Mouse (Mus musculus): ENCODE measurements at regions not wholly inside any gene's neighbourhood (a gene's known extent, or its start where the extent isn't known, plus 50 kb on each side); places are given as distances from the start of the nearest gene placed in this dataset.

DNA sequence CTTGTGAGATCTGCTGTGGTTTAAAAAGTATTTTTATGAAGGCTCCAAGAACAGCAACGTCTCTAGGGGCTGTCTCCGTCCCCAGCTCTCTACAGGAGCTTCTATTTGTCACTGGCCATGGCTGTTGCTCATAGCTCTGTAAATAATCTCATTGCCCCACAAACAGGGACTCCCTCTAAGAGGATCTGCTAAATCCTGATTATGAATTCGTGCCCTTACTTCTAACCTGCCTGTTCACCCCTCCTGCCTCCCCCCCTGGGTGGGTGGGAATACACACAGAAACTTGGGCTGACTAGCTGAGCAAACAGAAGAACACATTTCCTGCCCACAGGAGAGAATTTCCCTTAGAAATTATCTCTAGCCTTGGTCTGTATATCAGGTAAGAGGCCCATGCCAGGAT is 155.9 kb upstream of the Ncam1 start:
- no peak for DNase-seq (ENCODE audit: low read depth, low spot score)

- DNase-seq (ENCODE audit: low read depth, low spot score): no peak
Measured at GRCm38 (mm10) chr9:49950321-49950720, 151.6 kb upstream of the Ncam1 start.

DNA sequence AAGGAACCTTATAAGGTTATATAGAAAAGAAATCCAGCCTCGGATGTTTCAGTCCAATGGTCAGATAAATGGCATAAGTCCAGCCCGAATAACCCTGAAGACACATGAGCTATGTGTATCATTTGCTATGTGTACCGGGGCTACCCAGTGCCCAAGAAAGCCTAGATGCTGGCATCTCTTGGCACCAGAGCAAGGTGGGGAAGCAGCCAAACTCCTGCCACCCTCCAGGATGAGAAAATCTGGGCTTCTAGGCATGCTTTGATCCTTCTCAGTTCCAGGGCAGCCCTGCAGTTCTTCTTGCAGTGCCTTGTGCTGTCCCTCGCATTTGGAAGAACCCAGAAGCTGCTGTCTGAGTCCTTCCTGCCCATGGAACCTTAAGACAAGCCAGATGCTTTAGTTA is 149.8 kb upstream of the Ncam1 start:
- no peak for DNase-seq (ENCODE audit: low read depth, low spot score)

DNA sequence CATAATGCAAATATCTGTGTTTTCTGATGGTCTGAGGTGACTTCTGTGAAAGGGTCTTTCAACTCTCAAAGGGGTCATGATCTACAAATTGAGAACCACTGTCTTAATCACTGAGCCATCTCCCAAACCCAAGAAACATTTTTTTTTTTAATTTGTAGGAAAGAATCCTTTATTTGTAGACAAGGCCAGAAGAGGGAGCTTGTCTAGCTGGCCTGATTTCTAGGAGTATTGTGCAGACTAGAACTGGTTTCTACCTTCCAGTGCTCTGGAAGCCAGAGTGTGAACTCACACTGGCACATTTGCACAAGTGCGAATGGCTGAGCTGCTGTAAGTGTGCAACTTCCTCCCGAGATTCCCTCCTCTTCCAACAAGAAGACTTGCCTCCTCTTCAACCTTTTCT is 148.1 kb upstream of the Ncam1 start:
- no peak for DNase-seq (ENCODE audit: low read depth, low spot score)

DNA sequence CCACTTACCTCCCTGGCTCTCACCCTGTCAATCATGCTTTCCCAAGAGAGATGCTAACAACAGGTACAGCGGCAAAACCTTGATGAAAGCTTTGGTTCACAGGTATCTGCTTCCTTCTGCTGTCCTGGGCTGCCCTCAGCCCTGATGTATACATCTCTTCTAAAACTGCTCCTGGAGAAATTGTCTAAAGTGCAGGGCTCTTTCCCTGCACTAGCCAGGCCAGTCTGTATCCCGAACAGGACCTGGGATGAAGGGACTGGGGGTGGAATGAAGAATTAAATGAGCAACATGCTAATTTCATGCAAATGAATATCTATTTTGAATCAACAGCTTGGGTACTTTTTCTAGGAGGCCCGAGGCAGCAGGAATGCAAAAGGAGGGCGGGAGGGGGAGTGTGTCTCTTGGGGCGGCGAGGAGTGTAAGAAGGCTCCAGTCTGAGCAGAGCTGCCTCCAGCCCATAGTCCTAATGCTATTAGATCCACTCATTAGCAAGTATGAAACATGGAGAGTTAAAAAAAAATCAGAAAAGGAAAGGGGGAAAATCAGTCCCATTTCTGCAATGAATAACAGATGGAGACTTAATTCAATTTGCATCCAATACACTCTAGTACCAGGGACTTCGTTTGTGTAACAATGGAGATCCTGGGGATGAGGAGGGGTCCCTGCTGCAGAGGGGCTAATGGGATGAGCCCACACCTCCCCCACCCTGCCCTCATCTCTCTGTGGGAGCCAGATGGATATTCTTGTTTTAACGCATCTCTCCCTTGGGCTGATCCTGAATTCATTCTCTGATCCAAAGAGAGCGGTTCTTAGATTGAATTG is 137.0 kb upstream of the Ncam1 start:
- no peak for DNase-seq (ENCODE audit: low read depth, low spot score)

DNA sequence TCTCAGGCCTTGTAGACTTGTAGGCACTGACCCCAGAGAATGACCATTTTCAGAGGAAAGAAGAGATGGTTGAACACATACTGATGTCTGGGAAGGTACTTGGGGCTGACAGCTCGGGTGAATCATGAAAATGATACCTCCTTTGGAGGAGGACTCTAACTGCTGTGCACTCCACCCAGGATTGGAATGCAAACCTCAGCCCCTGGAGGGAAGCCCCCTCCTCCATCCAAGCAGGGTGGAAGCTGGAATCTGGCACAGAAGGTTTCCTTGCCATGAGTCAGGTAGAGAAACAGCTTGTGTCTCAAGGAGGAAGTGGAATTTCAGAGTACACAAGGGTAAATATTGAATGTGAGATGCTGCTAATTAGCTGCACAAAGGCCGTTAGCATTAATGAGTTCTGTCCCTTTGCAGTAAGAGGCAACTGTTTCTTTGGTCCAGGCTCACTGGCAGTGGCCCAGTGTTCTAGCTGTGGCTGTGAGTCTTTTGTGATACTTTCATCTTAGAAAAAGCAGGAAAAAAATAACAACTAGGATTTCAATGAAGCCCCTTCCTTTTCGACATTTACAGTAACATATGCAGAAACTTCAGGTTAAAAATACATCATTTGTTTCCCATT is 129.4 kb upstream of the Ncam1 start:
- no peak for DNase-seq (ENCODE audit: low read depth, low spot score)

GRCm38 (mm10) chr9:49927281-49927680 is 128.6 kb upstream of the Ncam1 start:
- DNase-seq (ENCODE audit: low read depth, low spot score): no peak

DNA sequence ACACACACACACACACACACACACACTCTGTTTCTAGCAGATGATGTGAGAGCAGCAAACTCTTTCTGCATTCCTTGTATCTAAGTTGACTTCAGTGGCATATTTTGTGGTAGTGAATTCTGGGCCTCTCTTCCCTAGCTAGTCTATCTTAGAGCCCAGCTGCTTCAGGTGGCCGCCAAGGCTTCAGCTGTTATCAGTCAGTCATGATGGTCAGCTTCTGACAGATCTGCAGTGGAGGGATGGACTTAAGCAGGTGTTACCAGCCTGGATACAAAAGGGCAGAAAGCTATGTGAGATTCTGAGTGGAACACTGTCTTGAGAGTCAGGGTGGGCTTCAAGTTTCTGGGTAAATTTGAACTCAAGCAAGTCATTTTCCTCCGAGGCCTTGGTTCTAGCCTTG is 127.1 kb upstream of the Ncam1 start:
- no peak for DNase-seq (ENCODE audit: low read depth, low spot score)

GRCm38 (mm10) chr9:49923981-49924501 is 125.3 kb upstream of the Ncam1 start:
- no peak for DNase-seq (ENCODE audit: low read depth, low spot score)

DNA sequence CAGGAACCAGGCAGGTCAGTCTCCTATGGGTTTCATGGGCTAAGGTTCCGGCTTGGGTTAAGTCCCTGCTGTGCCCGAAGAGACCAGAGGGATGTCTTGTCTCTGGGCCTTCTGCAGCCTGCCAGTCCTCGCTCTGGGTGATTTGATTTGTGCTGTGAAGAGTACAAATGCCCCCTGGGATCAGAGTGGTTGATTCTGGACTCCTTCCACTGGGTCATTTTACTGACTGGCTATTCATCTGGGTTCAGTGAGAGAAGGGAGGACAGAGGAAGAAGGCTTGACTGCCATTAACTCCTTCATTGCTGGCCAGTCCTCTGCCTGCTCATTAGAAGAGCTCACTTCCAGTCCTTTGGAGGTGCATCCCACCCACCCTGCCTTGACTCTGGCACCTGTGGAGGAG is 124.0 kb upstream of the Ncam1 start:
- DNase-seq (ENCODE audit: low read depth, low spot score): no peak

- DNase-seq (ENCODE audit: low read depth, low spot score): no peak
Measured at GRCm38 (mm10) chr9:49922162-49922561, 123.4 kb upstream of the Ncam1 start.

GRCm38 (mm10) chr9:49921306-49921705 is 122.6 kb upstream of the Ncam1 start:
- DNase-seq (ENCODE audit: low read depth, low spot score): no peak

GRCm38 (mm10) chr9:49915046-49915719 is 116.5 kb upstream of the Ncam1 start:
- DNase-seq (ENCODE audit: low read depth, low spot score): no peak

- no peak for DNase-seq (ENCODE audit: low read depth, low spot score)
Measured at GRCm38 (mm10) chr9:49913677-49914076, 115.0 kb upstream of the Ncam1 start.

- DNase-seq (ENCODE audit: low read depth, low spot score): no peak
Measured at GRCm38 (mm10) chr9:49912306-49912705, 113.6 kb upstream of the Ncam1 start.

- no peak for DNase-seq (ENCODE audit: low read depth, low spot score)
Measured at GRCm38 (mm10) chr9:49906306-49906705, 107.6 kb upstream of the Ncam1 start.

GRCm38 (mm10) chr9:49905703-49906102 is 107.0 kb upstream of the Ncam1 start:
- no peak for DNase-seq (ENCODE audit: low read depth, low spot score)

DNA sequence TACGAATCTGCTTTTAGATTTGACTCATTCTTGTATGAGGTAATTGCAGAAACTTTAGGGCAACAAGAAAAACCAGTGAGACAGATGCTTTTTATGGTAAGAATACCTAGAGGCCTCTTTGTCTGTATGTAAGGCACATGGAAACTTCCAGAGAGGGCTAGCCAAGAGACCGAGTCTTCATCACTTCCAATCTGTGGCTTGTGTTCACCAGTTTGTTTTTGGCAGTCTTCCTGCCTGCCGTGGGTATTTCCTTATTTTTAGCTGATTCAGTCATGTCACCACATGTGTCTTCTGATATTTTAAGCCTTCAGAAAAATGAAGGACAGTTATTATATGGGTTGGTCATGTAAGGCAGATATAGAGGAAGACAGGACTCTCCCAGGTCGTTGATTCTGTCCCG is 100.2 kb upstream of the Ncam1 start:
- no peak for DNase-seq (ENCODE audit: low read depth, low spot score)

DNA sequence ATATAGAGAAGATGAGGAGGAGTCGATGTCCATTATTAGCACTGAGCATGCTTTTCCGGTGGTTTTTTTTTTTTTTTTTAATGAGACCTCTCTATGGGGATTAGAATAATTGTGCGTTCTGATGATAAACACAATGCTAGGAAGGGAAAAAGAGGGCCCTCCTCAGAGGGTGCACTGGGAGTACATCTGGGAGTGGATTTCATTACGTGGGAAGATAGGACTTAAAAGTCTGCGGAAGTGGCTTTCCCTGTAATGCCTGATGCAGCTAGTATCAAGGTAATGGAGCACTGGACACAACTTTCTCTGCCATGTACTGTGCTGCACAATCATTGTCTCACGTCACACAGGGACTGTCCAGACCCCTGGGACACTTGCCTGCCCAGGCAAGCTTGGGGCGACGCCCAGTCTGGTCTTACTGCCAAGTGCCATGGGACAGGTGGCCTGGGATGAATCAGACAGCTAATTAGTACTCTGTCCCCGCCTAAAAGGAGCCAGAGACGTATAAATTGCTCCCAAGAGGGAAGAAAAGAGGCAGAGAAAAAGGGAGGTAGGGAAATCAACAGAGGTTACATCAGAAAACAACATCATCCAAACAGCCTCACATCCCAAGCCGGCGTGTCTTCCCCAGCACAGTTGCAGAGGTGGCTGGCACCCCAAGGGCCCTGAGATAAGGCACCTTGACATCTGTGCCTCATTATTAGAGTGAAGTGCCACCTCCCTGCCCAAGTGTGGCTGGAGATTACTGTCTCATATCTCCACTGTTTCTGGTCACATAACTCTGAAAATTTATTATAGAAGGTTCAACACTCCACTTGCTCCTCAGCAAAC is 86.0 kb upstream of the Ncam1 start:
- no peak for DNase-seq (ENCODE audit: low read depth, low spot score)

GRCm38 (mm10) chr9:49879361-49880128 is 80.8 kb upstream of the Ncam1 start:
- no peak for DNase-seq (ENCODE audit: low read depth, low spot score)

- no peak for DNase-seq (ENCODE audit: low read depth, low spot score)
Measured at GRCm38 (mm10) chr9:49874881-49875280, 76.2 kb upstream of the Ncam1 start.
